Mouse (Mus musculus): Measurements from ENCODE around the gene Thsd7a.

Gene Thsd7a

GRCm38 (mm10) chr6:12748787-12749530, at the start of gene Thsd7a:
Gene Thsd7a (minus strand): TSS chr6:12749410.
- peak; percentile 52 for DNase-seq

- no peak for DNase-seq
These were observed 37.9 kb upstream of the Thsd7a start for GRCm38 (mm10) chr6:12787129-12787528.

GRCm38 (mm10) chr6:12786378-12786982, 37.3 kb upstream of the Thsd7a start:
- DNase-seq, result no peak

- DNase-seq, result no peak
These were observed 35.9 kb upstream of the Thsd7a start for GRCm38 (mm10) chr6:12784918-12785618.

GRCm38 (mm10) chr6:12772799-12773198, 23.6 kb upstream of the Thsd7a start:
- no peak for DNase-seq

GRCm38 (mm10) chr6:12765191-12765590, 16.0 kb upstream of the Thsd7a start:
- no peak for DNase-seq

DNA sequence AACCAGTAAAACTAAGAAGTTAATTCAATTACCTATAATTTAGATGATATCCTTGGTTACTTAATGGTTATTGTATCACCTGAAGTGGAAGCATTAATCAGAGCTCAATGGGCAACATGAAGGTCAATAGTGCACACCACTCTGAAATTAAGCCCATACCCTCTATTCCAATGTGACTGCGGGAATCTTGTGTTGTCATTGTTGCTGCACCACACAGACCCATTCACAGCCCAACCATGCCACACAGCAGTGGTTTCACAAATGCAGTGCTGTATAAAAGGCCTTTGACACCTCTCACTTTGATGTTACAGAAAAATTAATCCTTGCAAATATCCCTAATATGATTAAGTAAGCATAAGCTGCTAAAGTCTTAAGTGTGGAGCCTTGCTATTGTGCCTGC, 15.4 kb upstream of the Thsd7a start:
- no peak for DNase-seq

GRCm38 (mm10) chr6:12763816-12764215, 14.6 kb upstream of the Thsd7a start:
- no peak for DNase-seq

GRCm38 (mm10) chr6:12759328-12760193, 10.4 kb upstream of the Thsd7a start:
- DNase-seq, result no peak

DNA sequence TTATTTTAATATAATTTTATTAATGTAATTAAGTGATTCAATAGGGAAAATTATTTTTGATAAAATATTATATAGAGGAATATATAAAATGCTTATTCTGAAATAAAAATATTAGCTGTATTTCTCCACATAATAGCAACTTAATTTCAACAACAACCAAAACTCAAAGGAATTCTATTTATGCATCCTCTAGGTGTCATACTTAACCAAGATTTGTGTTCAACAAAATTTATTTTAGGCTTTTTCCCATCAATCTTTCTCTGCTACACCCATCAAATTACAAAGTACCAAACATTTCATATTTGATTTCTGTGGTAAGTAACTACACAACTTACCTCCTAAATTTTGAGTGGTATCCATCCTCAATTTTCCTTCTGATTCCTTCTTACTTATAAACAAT, 3.1 kb upstream of the Thsd7a start:
- no peak for DNase-seq

- DNase-seq, result no peak
These were observed 1.2 kb upstream of the Thsd7a start for GRCm38 (mm10) chr6:12750441-12750840.

DNA sequence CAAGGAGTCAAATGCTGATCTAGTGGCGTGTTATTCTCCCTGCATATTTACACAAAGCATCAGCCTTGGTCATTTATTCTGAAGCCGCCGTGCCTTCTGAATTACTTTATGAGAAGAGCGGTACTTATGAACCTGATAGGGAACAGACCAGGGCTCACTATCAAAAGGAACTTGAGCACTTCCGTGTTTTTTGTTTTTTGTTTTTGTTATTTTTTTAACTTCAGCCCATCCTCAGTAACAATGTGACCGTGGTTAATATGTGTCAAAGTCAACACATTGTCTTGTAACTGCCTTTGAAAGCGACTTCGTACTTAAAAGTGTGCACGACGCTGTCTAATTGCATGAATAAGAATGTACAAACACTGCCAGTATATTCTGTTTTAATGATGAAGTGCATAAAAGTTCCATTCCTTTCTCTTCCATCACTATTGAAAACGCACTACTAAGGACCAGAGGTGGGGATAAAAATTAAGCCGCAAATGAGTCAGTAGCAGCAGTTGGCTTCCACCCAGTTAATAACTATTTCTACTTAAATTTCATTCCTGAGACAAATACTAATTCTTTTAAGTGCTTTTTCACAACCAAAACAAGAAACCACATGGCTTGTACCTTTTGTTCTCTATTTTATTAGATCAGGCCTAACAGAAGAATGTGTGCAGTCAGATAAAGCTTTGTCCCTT, 461 bp upstream of the Thsd7a start:
- DNase-seq, result no peak

GRCm38 (mm10) chr6:12748454-12748786, 790 bp downstream of the Thsd7a start:
- no peak for DNase-seq

DNA sequence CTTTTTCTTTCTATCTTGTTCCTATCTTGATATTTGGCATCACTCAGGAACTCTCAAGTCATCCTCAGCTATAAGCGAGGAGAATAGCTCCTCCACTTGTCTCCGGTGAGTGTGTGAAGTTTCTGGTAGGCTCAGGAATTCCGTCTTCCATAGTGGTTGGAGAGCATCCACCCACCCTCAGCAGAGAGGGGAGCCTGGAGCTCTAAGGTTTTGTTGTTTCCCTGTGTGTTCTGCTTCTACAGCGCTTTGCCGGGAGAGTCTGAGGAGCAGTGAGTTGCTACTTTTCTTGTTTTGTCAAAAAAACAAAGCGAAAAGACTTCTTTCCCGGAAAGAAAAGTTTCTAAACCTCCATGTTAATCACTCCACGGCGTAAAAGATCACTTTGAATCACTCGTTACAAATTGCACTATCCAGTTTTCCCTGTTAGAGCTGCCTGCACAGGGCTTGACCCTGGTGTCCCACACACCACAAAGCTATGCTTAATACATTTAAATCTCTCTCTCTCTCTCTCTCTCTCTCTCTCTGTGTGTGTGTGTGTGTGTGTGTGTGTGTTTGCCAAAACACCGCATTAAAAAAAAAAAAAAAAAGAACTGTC, 1.3 kb downstream of the Thsd7a start:
- peak; percentile 9 for DNase-seq

DNA sequence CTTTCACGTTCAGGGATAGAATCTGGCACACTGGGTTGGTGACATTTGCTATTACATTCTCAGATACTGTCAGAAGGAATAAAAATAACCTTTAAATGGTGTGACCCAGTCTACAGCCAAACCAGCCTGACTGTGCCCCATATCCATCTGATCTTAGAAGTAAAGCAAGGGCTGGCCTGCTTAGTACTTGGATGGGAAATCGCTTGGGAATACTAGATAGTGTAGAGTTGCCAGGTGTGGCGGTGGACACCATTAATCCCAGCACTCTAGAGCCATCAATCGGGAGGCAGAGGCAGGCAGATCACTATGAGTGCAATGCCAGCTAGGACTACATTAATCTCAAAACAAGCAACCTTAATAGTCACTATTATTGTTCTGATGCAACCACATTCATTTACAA, 6.4 kb downstream of the Thsd7a start:
- DNase-seq, result no peak

GRCm38 (mm10) chr6:12733924-12734323, 15.3 kb downstream of the Thsd7a start:
- no peak for DNase-seq

DNA sequence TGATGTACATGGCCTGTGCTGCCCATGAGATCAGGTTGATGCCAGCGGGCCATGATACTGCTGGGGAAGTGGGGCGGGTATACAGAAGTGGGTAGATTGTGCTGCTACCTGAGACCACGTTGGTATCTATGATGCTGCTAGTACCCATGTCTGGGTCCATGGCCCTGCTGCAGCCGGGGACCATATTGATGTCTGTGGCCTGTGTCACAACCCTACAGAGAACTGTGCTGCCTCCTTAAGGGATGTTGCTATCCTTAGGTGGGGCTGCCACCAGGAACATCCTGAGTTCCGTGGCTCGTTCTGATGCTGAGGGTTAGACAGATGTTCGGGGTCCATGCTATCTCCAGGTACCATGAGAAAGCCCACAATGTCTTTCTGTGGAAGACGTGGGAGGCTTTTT, 33.1 kb downstream of the Thsd7a start:
- DNase-seq, result no peak

GRCm38 (mm10) chr6:12712581-12712980, 36.6 kb downstream of the Thsd7a start:
- no peak for DNase-seq

GRCm38 (mm10) chr6:12702925-12703324, 46.3 kb downstream of the Thsd7a start:
- no peak for DNase-seq

- no peak for DNase-seq
These were observed 50.1 kb downstream of the Thsd7a start for GRCm38 (mm10) chr6:12699089-12699488.

GRCm38 (mm10) chr6:12693689-12694088, 55.5 kb downstream of the Thsd7a start:
- no peak for DNase-seq

DNA sequence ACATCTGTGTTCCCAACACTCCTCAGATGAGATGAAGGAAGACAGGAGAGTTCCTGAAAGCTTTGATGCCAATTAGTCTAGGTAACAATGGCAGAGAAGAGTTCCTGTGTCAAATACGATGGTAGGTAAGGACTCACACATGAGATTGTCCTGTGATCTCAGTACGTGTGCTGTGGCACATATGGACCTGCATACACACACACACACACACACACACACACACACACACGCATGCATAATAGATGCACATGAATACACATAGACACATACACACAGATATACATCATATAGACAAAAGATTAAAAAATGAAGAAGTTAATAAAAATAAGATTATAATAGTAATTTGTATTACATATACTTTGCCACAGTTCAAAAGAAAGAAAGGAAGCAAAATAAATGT, 56.0 kb downstream of the Thsd7a start:
- DNase-seq, result no peak

Data from kidney, postnatal 14 days (tissue).